19 mouse cellular contexts compared by ENCODE assay signal in genomic region chr3:97756283-97757074, GRCm38 (mm10).
A peak's percentile ranks its signal among the peaks of the same experiment; 100 is the strongest.
DNase-seq lines count a peak whose midpoint lies in the region; ATAC-seq and TF ChIP-seq lines count a peak whose summit lies in the region.
"Had no signal": no experiment of that assay in that cellular context is flagged by ENCODE, and none has a peak within 500 bp of the region (broad histone marks: within the 10 kb centered on the region; RNA-seq: fewer than 3 reads in every experiment).

No protein-coding gene starts in this region.

- TF ChIP-seq CTCF in Patski (IDR thresholded peaks at IDR 0.05), result no peak
- peak; percentile 52 for TF ChIP-seq CTCF in intestine, postnatal 0 days (IDR thresholded peaks at IDR 0.05; ENCODE audit: low read depth)

- H3K36me3 ChIP-seq in intestine, postnatal 0 days (ENCODE audit: control insufficient read depth, insufficient read depth), result peaks cover 63% of the 10 kb centered on the region
- H3K36me3 ChIP-seq in liver, embryonic 15.5 days (replicated peaks), result peaks cover 14% of the 10 kb centered on the region

- no peaks in the 10 kb centered on the region for H3K27me3 ChIP-seq in Patski
- H3K27me3 ChIP-seq in intestine, postnatal 0 days (replicated peaks; ENCODE audit: control insufficient read depth, insufficient read depth, low read length), result no peaks in the 10 kb centered on the region
- no peaks in the 10 kb centered on the region for H3K27me3 ChIP-seq in liver, embryonic 15.5 days
- H3K27me3 ChIP-seq: embryonic facial prominence, embryonic 13.5 days; forebrain, embryonic 15.5 days; heart, embryonic 15.5 days; midbrain, embryonic 15.5 days; neural tube, embryonic 12.5 days had no signal

- intact Hi-C loops in heart, postnatal 36 days (cut with DNase I), result no loop called here

- H3K9ac ChIP-seq in intestine, postnatal 0 days (ENCODE audit: low read depth, low read length), result no peak overlapping the region
- no peak overlapping the region for H3K9ac ChIP-seq in liver, embryonic 15.5 days
- H3K9ac ChIP-seq: embryonic facial prominence, embryonic 13.5 days; forebrain, embryonic 15.5 days; heart, embryonic 15.5 days; midbrain, embryonic 15.5 days; neural tube, embryonic 12.5 days had no signal

- CTCF ChIA-PET in Patski (lab: Charles Lee), result interaction anchor here (1.0 to 2.2 kb wide), 9 partner anchors 10 to 146 kb away, joined by 3 to 10 read pairs (median 4); no protein-coding TSS in a partner anchor

- peak; percentile 86 for ATAC-seq in Patski
- ATAC-seq in intestine, postnatal 0 days, result peak; percentile 94
- peak; percentile 90 for ATAC-seq in liver, embryonic 15.5 days (ENCODE audit: insufficient read depth)
- ATAC-seq in erythroblast, adult 5-6 weeks (replicated peaks; ENCODE audit: low FRiP score, poor library complexity, severe bottlenecking), result no peak
- ATAC-seq: CD4-positive, CD25-positive, alpha-beta regulatory T cell, adult 4 months; forebrain, embryonic 15.5 days; midbrain, embryonic 15.5 days had no signal

- H3K9me3 ChIP-seq in intestine, postnatal 0 days (ENCODE audit: control insufficient read depth), result no peaks in the 10 kb centered on the region
- H3K9me3 ChIP-seq in liver, embryonic 15.5 days (replicated peaks), result no peaks in the 10 kb centered on the region
- H3K9me3 ChIP-seq: embryonic facial prominence, embryonic 13.5 days; forebrain, embryonic 15.5 days; heart, embryonic 15.5 days; midbrain, embryonic 15.5 days; neural tube, embryonic 12.5 days had no signal

- peak; percentile 86 for DNase-seq in Patski (ENCODE audit: low read depth, low spot score)
- peak; percentile 90 for DNase-seq in kidney, postnatal 14 days
- no peak for DNase-seq in spleen, postnatal 10 days (ENCODE audit: low spot score in 2 of 2)
- DNase-seq in heart, postnatal 36 days, result no peak
- DNase-seq in cerebellum, postnatal 10 days, result no peak
- DNase-seq: cerebellum, postnatal 14 days; gastrocnemius, postnatal 14 days; lung, adult 18-20 months; thymus, postnatal 4 days had no signal

- POLR2A ChIA-PET in Patski (lab: Charles Lee), result interaction anchor here (0.8 to 1.8 kb wide), 4 partner anchors 10 to 68 kb away, joined by 3 to 7 read pairs (median 7); no protein-coding TSS in a partner anchor

- H3K4me3 ChIP-seq in intestine, postnatal 0 days (ENCODE audit: low read depth, low read length), result no peak overlapping the region
- H3K4me3 ChIP-seq in liver, embryonic 15.5 days (replicated peaks), result no peak overlapping the region
- H3K4me3 ChIP-seq: embryonic facial prominence, embryonic 13.5 days; forebrain, embryonic 15.5 days; heart, embryonic 15.5 days; left cerebral cortex, adult 2 months; midbrain, embryonic 15.5 days; neural tube, embryonic 12.5 days had no signal

- H3K4me1 ChIP-seq in intestine, postnatal 0 days (replicated peaks; ENCODE audit: control insufficient read depth, insufficient read depth, low read length), result no peaks in the 10 kb centered on the region
- H3K4me1 ChIP-seq in liver, embryonic 15.5 days (replicated peaks), result no peaks in the 10 kb centered on the region
- H3K4me1 ChIP-seq: forebrain, embryonic 15.5 days; midbrain, embryonic 15.5 days; neural tube, embryonic 12.5 days had no signal

- 36% methylated on average over 20 of the region's 20 CpGs for WGBS in intestine, postnatal 0 days
- 70% methylated on average over 20 of the region's 20 CpGs for WGBS in liver, embryonic 15.5 days (ENCODE audit: insufficient replicate concordance)

- in situ Hi-C loops in Patski (cut with MboI; ENCODE audit: low pct_unique_long_range_greater_than_20kb), result no loop called here

- H3K4me2 ChIP-seq in intestine, postnatal 0 days (replicated peaks; ENCODE audit: low read depth), result peak overlapping the region; percentile 48
- H3K4me2 ChIP-seq in liver, embryonic 15.5 days, result 0 out of 2 replicates have a peak overlapping the region, but pooled peaks have one; percentile 2
- H3K4me2 ChIP-seq: embryonic facial prominence, embryonic 13.5 days; forebrain, embryonic 15.5 days; heart, embryonic 15.5 days; midbrain, embryonic 15.5 days; neural tube, embryonic 12.5 days had no signal

- peak overlapping the region; percentile 86 for H3K27ac ChIP-seq in intestine, postnatal 0 days (ENCODE audit: low read depth, low read length)
- peak overlapping the region; percentile 67 for H3K27ac ChIP-seq in liver, embryonic 15.5 days (replicated peaks)
- H3K27ac ChIP-seq: embryonic facial prominence, embryonic 13.5 days; forebrain, embryonic 15.5 days; heart, embryonic 15.5 days; left cerebral cortex, adult 2 months; midbrain, embryonic 15.5 days; neural tube, embryonic 12.5 days had no signal

Comparison
In these comparisons a context has a peak if more than half of its experiments do, and no peak if none do; other contexts are left out.
1. DNase-seq: peak in Patski (single experiment) and kidney, postnatal 14 days (single experiment); none in spleen, postnatal 10 days (0 of 2), heart, postnatal 36 days (0 of 2) and cerebellum, postnatal 10 days (0 of 2).